Mouse (Mus musculus) liver, adult 2 months (tissue): Measurements from ENCODE around the gene Smc1b.
"Not testable (repeated sequence)": the region's sequence is repeated elsewhere in the genome, so short reads cannot be mapped to it uniquely, and the experiment has no call there.

Source experiments
- CTCF ChIP-seq: fragments of 200-500 bp; IDR thresholded peaks from 2 replicates; pipeline ENCODE4 v1.5.1; 2011; ENCODE audit warnings: low read depth, low read length, control low read depth
- POLR2A ChIP-seq: fragments of 200-500 bp; IDR thresholded peaks from 2 replicates; pipeline ENCODE4 v1.6.1; 2011; ENCODE audit warnings: low read length, control low read depth; ENCODE audit not compliant: insufficient read depth; ENCODE audit errors: extremely low read depth

DNA sequence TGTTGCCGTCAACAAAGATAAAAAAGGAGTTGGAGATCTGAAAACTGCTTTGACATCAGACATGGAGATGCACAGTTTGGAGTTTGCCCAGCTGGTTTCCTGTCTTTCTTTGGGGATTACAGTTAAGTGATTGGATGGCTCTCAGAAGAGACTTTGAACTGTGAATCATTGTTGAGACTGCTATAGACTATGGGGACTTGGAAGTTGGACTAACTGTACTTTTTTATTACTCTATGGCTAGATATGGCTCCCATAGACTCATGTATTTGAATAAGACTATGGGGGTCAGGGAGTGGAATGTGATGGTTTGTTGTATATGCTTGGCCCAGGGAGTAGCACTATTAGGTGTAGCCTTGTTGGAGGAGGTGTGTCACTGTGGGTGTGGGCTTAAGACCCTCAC, 101.1 kb downstream of the Smc1b start:
- not testable (repeated sequence) for TF ChIP-seq POLR2A, CTCF
